Mouse (Mus musculus): ENCODE data around the gene Tmem236. TPM values are rescaled to one million over a fixed set of nuclear protein-coding genes. Genes with fewer than 3 reads are reported as not detected.

Gene Tmem236
- total and polyA plus RNA-seq, 2 experiments from 2014 or later, result 0.04 to 1.2 TPM

DNA sequence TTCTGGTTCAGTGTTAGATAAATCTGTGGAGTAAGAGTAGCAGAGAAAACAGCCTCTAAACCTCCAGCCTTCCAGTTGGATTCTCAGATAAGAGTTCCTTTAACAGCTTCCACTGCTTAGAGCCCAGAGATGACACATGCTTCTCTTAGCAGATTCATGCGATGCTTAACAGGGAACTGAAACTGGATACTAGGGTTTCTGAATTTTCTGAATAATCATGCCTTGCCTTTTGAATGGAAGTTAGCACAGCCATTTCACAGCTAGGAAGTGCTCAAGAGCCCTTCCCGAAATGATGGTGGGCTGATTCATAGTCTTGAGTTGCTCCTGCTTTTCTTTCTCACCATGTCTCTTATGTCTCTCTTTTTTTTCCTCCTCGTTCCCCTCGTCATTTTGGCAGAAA is 32.5 kb downstream of the Tmem236 start:
- Histone ChIP-seq H3K4me3 (ENCODE audit: low read depth, low read length) (no peak overlapping the region), H3K27ac (ENCODE audit: low read depth) (no peak overlapping the region), H3K9me3 (replicated peaks; ENCODE audit: control insufficient read depth, low read length) (no peaks in the 10 kb centered on the region), H3K4me1 (ENCODE audit: control insufficient read depth, insufficient read depth) (no peaks in the 10 kb centered on the region), H3K27me3 (ENCODE audit: control insufficient read depth, insufficient read depth, low read length) (no peaks in the 10 kb centered on the region), H3K9ac (replicated peaks; ENCODE audit: low read depth, low read length) (no peak overlapping the region), H3K4me2 (ENCODE audit: low read depth, low read length) (no peak overlapping the region), H3K36me3 (replicated peaks; ENCODE audit: control insufficient read depth, insufficient read depth, low read length) (no peaks in the 10 kb centered on the region)
- no peak for DNase-seq (ENCODE audit: low spot score)
- no peak for TF ChIP-seq EP300 (IDR thresholded peaks at IDR 0.05; ENCODE audit: low read depth)
- no peak for TF ChIP-seq CTCF (IDR thresholded peaks at IDR 0.05; ENCODE audit: low read depth)
- no peak for ATAC-seq (ENCODE audit: insufficient read depth, low read depth)
- 64% methylated on average over 4 of the region's 4 CpGs for WGBS

DNA sequence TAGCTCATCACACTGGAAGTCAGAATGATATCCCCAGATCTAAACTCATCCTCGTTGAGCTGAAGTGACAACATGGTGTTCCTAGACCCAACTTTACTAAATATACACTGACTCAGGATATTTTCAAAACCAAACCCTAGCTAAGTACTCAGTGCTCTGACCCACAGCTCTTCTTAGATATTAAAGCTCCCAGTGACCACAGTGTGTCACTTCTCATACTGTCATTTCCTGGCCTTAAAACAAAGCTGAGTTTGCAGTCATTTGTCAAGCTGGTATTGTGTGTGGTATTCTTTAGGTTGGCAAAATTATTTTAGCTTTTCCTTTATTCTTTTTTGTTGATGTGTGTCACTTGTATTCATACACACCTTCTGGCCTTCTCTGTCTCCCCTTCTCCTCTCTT is 36.4 kb downstream of the Tmem236 start:
- H3K9ac ChIP-seq (replicated peaks; ENCODE audit: low read depth, low read length), result no peak overlapping the region
- no peak for TF ChIP-seq CTCF (IDR thresholded peaks at IDR 0.05; ENCODE audit: low read depth)
- no peak for TF ChIP-seq EP300 (IDR thresholded peaks at IDR 0.05; ENCODE audit: low read depth)
- no peaks in the 10 kb centered on the region for H3K4me1 ChIP-seq (ENCODE audit: control insufficient read depth, insufficient read depth)
- no peak overlapping the region for H3K4me2 ChIP-seq (ENCODE audit: low read depth, low read length)
- ATAC-seq (ENCODE audit: insufficient read depth, low read depth) (no peak), DNase-seq (ENCODE audit: low spot score) (no peak)
- H3K27me3 ChIP-seq (ENCODE audit: control insufficient read depth, insufficient read depth, low read length), result no peaks in the 10 kb centered on the region
- no peak overlapping the region for H3K27ac ChIP-seq (ENCODE audit: low read depth)
- no peak overlapping the region for H3K4me3 ChIP-seq (ENCODE audit: low read depth, low read length)
- H3K36me3 ChIP-seq (replicated peaks; ENCODE audit: control insufficient read depth, insufficient read depth, low read length), result no peaks in the 10 kb centered on the region
- 74% methylated on average over 1 of the region's 1 CpGs for WGBS
- H3K9me3 ChIP-seq (replicated peaks; ENCODE audit: control insufficient read depth, low read length), result no peaks in the 10 kb centered on the region

DNA sequence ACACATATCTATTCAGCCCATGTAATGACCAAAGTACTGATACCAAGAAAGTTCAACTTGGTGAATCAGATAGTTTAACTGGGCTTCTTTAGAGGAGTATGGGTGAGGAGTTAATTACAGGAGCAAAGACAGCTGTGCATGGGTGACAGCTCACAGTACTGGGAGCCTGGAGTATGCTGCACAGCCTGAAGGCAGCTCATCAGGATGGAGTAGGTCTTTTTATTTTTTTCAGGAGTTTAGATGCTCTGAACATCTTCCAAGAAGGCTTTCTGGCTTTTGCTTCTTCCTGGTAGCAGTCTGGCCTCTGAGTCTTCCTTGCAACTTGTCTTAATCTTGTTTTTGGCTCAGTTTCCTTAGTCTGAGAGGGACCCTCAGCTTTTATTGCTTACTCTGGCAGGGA is 37.3 kb downstream of the Tmem236 start:
- Histone ChIP-seq H3K27me3 (ENCODE audit: control insufficient read depth, insufficient read depth, low read length) (no peaks in the 10 kb centered on the region), H3K4me2 (ENCODE audit: low read depth, low read length) (no peak overlapping the region), H3K9me3 (replicated peaks; ENCODE audit: control insufficient read depth, low read length) (no peaks in the 10 kb centered on the region), H3K4me3 (ENCODE audit: low read depth, low read length) (no peak overlapping the region), H3K36me3 (replicated peaks; ENCODE audit: control insufficient read depth, insufficient read depth, low read length) (no peaks in the 10 kb centered on the region), H3K4me1 (ENCODE audit: control insufficient read depth, insufficient read depth) (no peaks in the 10 kb centered on the region), H3K9ac (replicated peaks; ENCODE audit: low read depth, low read length) (no peak overlapping the region), H3K27ac (ENCODE audit: low read depth) (no peak overlapping the region)
- no peak for DNase-seq (ENCODE audit: low spot score)
- no peak for ATAC-seq (ENCODE audit: insufficient read depth, low read depth)
- no peak for TF ChIP-seq CTCF (IDR thresholded peaks at IDR 0.05; ENCODE audit: low read depth)
- TF ChIP-seq EP300 (IDR thresholded peaks at IDR 0.05; ENCODE audit: low read depth), result no peak

DNA sequence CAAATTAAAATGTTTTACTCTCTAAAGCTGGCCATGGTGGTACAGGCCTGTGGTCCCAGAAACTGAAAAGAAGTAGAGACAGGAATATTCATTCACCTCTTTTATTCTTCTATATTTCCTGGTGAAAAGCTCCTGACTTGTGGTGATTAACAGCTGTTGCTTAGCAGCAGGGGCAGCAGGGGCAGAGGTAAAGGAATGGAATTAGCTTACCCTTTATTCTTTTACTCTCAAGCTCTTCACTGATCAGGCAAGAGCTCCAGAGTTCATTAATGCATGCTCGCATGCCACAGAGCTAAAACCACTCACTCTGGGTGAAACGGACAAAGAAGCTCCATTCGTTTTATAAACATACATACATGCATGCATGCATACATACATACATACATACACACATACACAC is 40.4 kb downstream of the Tmem236 start:
- Histone ChIP-seq H3K27ac (ENCODE audit: low read depth) (no peak overlapping the region), H3K4me3 (ENCODE audit: low read depth, low read length) (no peak overlapping the region), H3K4me2 (ENCODE audit: low read depth, low read length) (no peak overlapping the region), H3K9ac (replicated peaks; ENCODE audit: low read depth, low read length) (no peak overlapping the region), H3K4me1 (ENCODE audit: control insufficient read depth, insufficient read depth) (no peaks in the 10 kb centered on the region), H3K27me3 (ENCODE audit: control insufficient read depth, insufficient read depth, low read length) (no peaks in the 10 kb centered on the region), H3K36me3 (replicated peaks; ENCODE audit: control insufficient read depth, insufficient read depth, low read length) (no peaks in the 10 kb centered on the region), H3K9me3 (replicated peaks; ENCODE audit: control insufficient read depth, low read length) (no peaks in the 10 kb centered on the region)
- no peak for ATAC-seq (ENCODE audit: insufficient read depth, low read depth)
- WGBS, result 62% methylated on average over 3 of the region's 3 CpGs
- no peak for DNase-seq (ENCODE audit: low spot score)
- no peak for TF ChIP-seq EP300 (IDR thresholded peaks at IDR 0.05; ENCODE audit: low read depth)
- TF ChIP-seq CTCF (IDR thresholded peaks at IDR 0.05; ENCODE audit: low read depth), result no peak

DNA sequence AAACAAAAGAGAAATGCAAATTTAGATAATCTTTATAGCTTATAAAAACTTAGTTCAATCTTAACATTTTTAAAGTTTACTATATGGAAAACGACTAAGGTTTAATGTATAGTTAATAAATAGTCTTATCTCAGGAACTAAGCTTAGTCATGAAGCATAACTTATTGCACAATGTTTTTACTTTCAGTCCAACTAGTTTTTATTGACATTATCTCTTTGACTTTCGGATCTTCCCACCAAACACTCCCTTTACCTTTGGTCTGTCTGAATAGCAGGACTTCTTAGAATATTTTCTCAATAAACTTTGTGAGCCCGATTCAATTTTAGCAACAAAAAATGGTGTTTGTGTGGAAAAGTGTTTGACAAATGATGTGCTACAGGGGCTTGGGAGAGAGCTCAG is 42.3 kb downstream of the Tmem236 start:
- WGBS, result 74% methylated on average over 3 of the region's 3 CpGs
- no peak for TF ChIP-seq CTCF (IDR thresholded peaks at IDR 0.05; ENCODE audit: low read depth)
- no peak for TF ChIP-seq EP300 (IDR thresholded peaks at IDR 0.05; ENCODE audit: low read depth)
- no peak for ATAC-seq (ENCODE audit: insufficient read depth, low read depth)
- Histone ChIP-seq H3K4me3 (ENCODE audit: low read depth, low read length) (no peak overlapping the region), H3K4me1 (ENCODE audit: control insufficient read depth, insufficient read depth) (no peaks in the 10 kb centered on the region), H3K27ac (ENCODE audit: low read depth) (no peak overlapping the region), H3K9ac (replicated peaks; ENCODE audit: low read depth, low read length) (no peak overlapping the region), H3K4me2 (ENCODE audit: low read depth, low read length) (no peak overlapping the region), H3K27me3 (ENCODE audit: control insufficient read depth, insufficient read depth, low read length) (no peaks in the 10 kb centered on the region), H3K9me3 (replicated peaks; ENCODE audit: control insufficient read depth, low read length) (no peaks in the 10 kb centered on the region), H3K36me3 (replicated peaks; ENCODE audit: control insufficient read depth, insufficient read depth, low read length) (no peaks in the 10 kb centered on the region)
- no peak for DNase-seq (ENCODE audit: low spot score)

DNA sequence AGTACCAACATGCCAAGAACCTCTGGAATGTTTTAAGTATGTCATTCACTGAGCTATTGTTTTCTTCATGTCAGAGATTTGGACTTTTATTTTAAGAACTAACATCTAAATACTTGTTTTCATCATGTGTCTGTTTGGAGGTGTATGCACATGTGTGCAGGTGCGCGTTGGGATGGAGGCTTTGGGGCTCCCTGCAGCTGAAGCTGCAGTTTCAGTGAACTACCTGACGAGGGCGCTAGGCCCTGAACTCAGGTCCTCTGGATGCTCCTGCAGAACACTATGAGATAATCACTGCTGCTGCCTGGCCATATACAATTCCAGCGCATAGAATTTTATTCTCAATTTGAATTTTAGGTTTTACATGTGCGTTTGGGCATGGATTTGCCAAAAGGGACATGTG is 43.8 kb downstream of the Tmem236 start:
- Histone ChIP-seq H3K36me3 (replicated peaks; ENCODE audit: control insufficient read depth, insufficient read depth, low read length) (no peaks in the 10 kb centered on the region), H3K4me1 (ENCODE audit: control insufficient read depth, insufficient read depth) (no peaks in the 10 kb centered on the region), H3K9me3 (replicated peaks; ENCODE audit: control insufficient read depth, low read length) (no peaks in the 10 kb centered on the region), H3K4me2 (ENCODE audit: low read depth, low read length) (no peak overlapping the region), H3K9ac (replicated peaks; ENCODE audit: low read depth, low read length) (no peak overlapping the region), H3K27ac (ENCODE audit: low read depth) (no peak overlapping the region), H3K27me3 (ENCODE audit: control insufficient read depth, insufficient read depth, low read length) (no peaks in the 10 kb centered on the region), H3K4me3 (ENCODE audit: low read depth, low read length) (no peak overlapping the region)
- DNase-seq (ENCODE audit: low spot score) (no peak), ATAC-seq (ENCODE audit: insufficient read depth, low read depth) (no peak)
- 76% methylated on average over 6 of the region's 6 CpGs for WGBS
- TF ChIP-seq CTCF (IDR thresholded peaks at IDR 0.05; ENCODE audit: low read depth) (no peak), EP300 (IDR thresholded peaks at IDR 0.05; ENCODE audit: low read depth) (no peak)
